Mouse (Mus musculus) left cerebral cortex, postnatal 36 days (tissue): ENCODE measurements around the gene Siglece. TPM values are rescaled to one million over a fixed set of nuclear protein-coding genes. Genes with fewer than 3 reads are reported as not detected.

ENCODE experiments used
- DNase-seq, 2 experiments: peaks; one replicate each; pipeline ENCODE4 v3.0.0; 2021 to 2022; ENCODE audit warnings: low spot score in 2 of 2, mixed read lengths in 1 of 2
- intact Hi-C: fragments of 180-260 bp; cut with DNase I; formaldehyde crosslinking; loops from one replicate; pipeline ENCODE4 v1.15.1; 2025
- total RNA-seq, 2 experiments: library from RNA; stranded (reverse); gene quantifications; 2 replicates each; pipeline ENCODE4 v1.2.3; 2021

Gene Siglece
- total RNA-seq, 2 experiments from 2014 or later, result 1.00 to 1.4 TPM

DNA sequence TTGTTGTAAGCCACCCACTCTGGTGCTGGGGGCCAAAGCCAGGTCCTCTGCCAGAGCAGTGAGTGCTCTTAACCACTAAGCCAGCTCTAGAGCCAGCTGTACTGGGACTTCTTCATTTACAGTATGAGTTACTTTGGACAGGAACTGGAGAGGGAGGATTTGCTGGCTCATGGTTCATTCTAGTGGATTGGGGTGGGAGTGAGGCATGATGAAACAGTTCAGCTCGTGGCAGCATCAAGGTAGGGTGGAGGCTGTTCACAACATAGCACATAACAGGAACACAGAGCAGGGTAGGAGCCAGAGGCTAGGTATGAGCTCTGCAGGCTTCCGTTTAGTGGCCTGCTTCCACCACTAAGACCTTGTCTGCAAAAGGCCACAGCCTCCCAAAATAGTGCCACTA lies 23.8 kb downstream of the Siglece start:
- intact Hi-C loops, result no loop called here
- no peak for DNase-seq

DNA sequence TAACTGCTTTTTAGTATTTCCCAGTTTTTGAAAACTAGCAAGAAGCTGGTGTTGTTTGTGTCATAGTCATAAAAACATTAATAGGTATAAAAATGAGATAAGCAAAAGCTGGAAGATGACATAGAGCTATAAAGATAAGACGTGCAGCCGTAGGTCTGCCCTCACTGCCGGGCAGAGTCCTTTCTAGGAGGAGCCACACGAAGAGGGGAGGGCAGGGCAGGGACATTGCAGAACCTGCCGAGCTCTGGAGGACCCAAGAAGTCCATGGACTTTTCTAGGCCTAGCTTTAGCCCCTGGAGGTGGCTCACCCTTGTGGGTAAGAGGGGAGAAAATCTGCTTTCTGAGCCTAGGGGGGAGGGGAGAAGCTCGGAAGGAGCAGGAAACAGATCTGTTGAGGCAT lies 25.5 kb downstream of the Siglece start, which contains the start of gene Ceacam18:
Gene Ceacam18 (plus strand): TSS at position 208 of the 400 bp plus-strand sequence.
- intact Hi-C loops, result no loop called here
- no peak for DNase-seq

DNA sequence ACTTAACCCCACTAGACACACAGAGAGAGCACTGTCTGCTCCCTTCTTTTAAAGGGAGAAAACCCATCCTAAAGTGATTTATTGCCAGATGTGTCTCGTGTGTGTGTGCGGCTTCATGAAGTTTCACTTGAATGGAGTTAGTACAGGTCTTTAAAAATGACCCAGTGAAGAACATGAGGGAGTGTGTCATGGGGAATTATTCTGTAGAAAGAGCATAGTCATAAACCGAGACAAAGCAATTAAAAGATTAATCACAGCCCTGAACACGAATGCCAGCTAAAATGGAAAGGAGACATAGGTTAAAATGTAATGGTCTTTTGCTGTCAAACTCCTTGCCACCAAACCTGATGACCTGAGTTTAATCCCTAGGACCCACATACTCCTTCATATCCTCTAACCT lies 26.0 kb downstream of the Siglece start:
- intact Hi-C loops, result no loop called here
- DNase-seq, result no peak

DNA sequence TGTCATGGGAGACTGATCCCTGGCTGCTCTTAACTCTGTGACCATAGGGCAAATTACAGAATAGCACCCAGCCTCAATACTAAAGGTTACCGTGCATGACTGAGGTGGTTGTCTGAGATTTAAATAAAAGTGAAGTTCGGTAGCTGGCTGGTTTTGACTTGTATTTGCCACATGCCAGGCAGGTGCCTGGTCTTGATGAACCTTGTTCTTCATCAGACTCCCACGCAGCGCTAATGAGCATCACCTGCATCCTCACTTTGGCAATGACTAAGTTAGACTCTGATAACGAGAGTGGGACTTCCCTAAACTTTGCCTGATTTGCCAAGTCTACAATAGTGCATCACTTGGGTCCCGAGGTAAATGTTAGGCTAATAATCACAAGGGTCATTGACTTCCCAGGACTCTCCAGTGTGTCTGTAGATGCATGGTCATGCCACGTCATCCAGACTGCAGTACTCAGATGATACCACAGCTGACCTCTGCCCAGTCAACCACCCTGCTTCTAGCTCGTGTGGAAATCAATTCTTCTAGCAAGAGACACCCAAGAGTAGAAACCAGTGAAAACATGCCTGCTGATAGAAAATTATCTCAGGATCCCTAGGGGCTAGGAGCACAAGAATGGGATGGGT lies 34.1 kb downstream of the Siglece start:
- intact Hi-C loops, result no loop called here

DNA sequence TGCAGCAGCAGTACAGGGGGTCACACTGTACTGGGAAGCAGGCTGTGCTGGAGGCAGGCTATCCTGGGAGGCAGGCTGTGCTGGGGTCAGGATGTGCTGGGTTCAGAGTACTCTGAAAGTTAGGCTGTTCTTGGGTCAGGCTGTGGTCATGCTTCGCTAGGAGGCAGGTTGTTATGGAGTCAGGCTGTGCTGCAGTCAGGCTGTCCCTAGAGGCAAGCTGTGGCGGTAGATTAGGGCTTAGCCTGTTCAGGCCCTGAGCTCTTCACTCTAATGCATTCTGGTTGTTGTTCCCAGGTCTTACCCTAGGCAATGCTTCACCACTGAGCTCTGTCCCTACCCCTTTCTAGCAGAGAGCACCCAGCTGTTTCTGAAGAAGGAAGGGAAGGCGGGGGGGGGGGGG lies 34.9 kb downstream of the Siglece start:
- DNase-seq, result no peak
- intact Hi-C loops, result no loop called here

More for the DNA sequence above, 34.1 kb downstream of the Siglece start:
- DNase-seq, result no peak

DNA sequence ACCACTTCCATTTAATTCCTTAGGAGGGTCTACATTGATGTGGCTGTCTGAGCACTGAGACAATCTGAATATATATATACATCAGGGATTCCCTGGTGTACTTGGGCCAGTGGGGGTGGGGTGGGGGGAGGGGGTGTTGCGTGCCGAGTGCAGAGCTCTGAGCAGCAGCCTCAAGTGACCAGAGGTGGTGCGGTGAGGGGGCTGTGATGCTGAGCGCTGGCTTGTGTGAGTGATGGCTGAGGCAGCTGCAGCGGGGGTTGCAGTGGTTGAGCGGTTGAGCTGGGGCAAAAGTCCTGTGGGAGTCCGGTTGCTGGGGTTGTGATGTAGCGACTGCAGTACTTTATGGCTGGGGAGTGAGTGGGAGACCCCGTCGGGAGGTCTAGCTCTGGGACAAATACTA lies 36.1 kb downstream of the Siglece start:
- intact Hi-C loops, result no loop called here
- no peak for DNase-seq

DNA sequence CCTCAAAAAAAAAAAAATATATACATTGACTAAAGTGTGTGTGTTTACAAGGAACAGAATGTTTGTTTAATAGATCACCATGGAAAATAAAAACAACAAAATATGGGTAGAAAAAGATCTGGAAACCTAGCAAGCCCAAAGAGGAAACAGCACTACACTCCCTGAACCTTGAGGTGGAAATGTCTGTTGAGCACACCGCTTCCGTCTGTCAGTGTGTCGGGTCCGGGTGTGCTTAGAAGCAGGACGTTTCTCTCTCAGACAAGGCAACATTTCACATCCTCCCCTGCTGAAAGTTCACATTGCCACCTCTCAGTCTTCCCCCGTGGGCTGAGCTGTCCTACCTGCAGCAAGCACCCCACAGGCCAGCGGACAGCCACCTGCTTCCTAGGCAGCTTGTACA lies 37.0 kb downstream of the Siglece start:
- intact Hi-C loops, result no loop called here
- no peak for DNase-seq

DNA sequence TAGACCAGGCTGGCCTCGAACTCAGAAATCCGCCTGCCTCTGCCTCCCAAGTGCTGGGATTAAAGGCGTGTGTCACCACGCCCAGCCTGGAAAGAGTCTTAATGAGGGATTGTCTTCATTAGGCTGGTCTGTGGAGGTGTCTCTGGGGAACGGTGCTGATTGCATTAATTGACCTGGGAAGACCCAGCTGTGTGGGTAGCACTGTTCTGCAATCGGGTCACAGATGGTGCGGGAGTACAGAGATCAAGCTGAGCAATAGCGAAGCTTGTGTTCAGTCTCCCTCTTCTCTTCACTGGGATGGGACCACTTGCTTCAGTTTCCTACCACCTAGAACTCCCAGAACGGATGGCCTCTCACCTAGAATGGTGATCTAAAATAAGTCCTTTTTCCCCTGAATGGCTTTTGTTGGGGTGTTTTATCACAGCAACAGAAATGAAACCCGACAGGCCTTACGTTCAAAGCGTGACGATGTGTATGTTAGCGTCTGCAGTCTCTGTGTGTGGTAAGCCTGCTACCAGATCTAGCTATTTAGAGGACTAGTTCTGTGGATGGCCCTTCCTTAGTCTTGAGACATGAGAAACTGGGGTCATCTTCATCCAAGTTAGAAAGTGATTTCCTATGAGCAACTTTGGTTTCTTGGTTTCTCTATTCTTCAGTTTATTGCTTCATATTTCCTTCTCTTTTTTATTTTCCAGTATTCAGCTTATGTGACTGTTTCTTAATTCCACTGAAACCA lies 46.0 kb downstream of the Siglece start:
- no peak for DNase-seq
- intact Hi-C loops, result no loop called here

DNA sequence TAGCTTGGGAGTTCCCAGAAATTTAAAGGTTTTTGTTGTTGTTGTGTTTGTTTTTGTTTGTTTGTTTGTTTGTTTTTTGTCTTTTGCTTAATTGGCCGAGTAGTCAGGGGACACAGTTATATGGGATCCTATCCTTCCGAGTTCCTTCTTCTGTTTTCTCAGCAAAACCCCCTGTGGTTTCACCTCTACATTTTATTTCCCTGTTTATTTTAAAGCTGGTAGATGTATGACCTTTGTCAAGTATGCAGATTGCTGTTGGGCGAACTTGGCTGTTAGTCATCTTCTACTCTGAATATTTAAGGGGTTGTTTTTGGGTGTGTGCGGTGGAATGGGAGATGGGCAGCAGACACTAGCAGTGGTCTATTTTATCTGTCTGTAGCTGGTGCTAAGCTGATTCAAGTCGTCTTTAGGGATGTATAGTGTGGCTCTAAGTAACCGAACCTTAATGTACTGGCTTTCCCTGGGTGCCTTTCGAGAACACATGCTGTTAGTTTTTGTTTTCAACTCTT lies 51.6 kb downstream of the Siglece start:
- intact Hi-C loops, result no loop called here
- DNase-seq, result no peak

DNA sequence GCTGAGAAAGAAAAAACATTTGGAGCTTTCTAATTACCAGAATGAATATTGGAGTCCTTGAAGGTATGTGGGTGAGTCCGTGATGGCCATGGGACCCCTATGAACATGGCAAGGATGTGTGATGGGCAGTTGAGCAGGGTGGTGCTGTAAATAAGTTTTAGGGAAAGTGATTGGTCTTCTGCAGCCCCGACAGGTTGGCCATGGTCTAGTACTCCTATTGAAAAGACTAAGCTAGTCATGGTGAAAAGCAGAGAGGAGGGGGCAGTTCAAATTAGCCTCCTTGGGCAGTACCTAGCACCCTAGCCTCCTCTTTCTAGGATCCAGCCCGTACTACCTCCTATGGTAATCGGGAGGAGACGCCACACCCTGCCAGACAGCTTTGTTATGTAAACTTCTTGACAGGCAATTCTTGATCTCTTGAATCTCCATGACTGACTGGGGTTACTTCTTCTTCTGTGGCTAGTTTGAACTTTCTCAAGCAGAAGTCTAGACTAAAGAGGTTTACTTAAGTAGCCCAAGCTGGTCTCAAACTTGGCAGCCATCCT lies 52.1 kb downstream of the Siglece start:
- no peak for DNase-seq
- intact Hi-C loops, result no loop called here

DNA sequence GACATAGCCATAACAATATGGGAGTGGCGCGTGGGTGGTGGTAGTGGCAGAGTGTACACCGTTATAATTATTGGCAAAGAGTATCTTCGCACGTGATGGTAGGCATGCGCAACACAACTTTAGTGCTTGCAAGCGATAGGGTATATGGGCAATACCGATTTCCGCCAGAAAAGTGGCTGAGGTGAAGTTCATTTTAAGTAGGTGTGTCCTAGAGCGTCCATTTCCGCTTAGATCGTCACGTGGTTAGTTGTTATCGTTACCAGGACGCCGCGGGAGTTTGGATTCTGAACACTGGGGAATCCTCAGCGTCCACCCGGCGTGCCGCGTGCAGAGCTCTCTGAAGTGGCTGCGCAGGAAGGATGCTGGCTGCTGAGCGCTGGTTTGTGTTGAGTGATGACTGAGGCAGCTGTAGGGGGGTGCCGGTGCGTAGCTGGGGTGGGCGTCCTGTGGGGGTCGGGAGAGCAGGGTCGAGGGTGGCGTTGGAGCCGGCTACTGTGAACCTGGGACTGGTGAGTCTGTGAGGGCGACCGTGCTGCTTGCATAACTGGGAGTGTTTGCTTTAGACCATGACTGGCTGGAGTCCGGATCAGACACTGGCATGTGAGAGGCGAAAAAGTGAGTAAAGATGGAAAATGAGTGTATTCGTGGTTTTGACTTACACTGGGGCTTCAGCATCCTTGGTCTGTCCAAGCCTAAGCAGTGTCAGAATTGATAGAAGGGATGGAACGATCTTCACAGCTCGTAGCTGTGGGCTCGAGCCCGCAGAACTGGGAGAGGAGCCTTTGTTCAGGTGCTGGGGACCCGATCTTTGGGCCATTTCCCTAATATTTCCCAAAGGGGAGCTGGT lies 52.8 kb downstream of the Siglece start, which contains the start of gene Zfp819:
Gene Zfp819 (plus strand): TSS at position 274 of the 847 bp plus-strand sequence.
- DNase-seq, result peak; percentile 55 to 67
- intact Hi-C loops, result no loop called here

DNA sequence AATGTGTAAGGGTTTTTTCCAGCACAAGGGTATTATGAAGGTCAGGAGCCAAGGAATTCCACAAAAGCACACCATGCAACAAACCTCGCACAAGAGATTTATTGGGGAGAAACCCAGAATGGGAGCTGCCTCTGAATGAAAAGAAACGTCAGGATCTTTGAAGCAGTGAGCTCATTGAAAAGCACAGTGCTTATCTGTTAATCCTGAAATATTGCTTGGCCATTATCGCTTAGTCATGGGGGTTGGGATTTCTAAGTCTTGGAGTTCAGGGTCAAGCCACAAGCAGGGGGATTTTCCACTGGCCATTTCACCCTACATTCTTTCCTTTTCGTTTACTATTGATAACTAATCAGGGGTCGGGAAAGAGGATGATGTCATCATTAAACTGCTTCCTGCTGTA lies 58.1 kb downstream of the Siglece start:
- no peak for DNase-seq
- intact Hi-C loops, result no loop called here

Other genes with a start within 250 kb of the Siglece start
- not detected for gene Lim2, start 232.5 kb downstream of the Siglece start, total RNA-seq
- gene Nkg7, start 223.1 kb downstream of the Siglece start, total RNA-seq, result not detected
- gene Cldnd2, start 219.4 kb downstream of the Siglece start, total RNA-seq, result not detected
- 10 to 100 TPM; 50.8 to 60.6 TPM for gene Etfb, start 216.1 kb downstream of the Siglece start, total RNA-seq
- gene Gm45233, start 216.0 kb downstream of the Siglece start, total RNA-seq, result 1 to 10 TPM in 1 of 2 experiments, not detected in 1; 1.7 TPM
- 1 to 10 TPM; 2.2 to 2.6 TPM for gene Vsig10l, start 197.0 kb downstream of the Siglece start, total RNA-seq
- 10 to 100 TPM; 27.3 to 28.1 TPM for gene Iglon5, start 170.1 kb downstream of the Siglece start, total RNA-seq
- gene 4931406B18Rik, start 154.2 kb downstream of the Siglece start, total RNA-seq, result not detected
- 1 to 10 TPM; 3.1 to 3.8 TPM for gene Cd33, start 115.7 kb downstream of the Siglece start, total RNA-seq
- gene Zfp658, start 97.9 kb downstream of the Siglece start, total RNA-seq, result 1 to 10 TPM; 4.0 to 4.6 TPM
- gene Zfp719, start 80.6 kb downstream of the Siglece start, total RNA-seq, result 10 to 100 TPM; 18.7 to 19.1 TPM
- gene Zfp819, start 53.0 kb downstream of the Siglece start, total RNA-seq, result under 1 TPM in 1 of 2 experiments, not detected in 1; 0.43 TPM
- not detected for gene Ceacam18, start 25.5 kb downstream of the Siglece start, total RNA-seq
- 1 to 10 TPM; 8.3 to 8.7 TPM for gene Ctu1, start 11.9 kb upstream of the Siglece start, total RNA-seq
- gene Klk14, start 30.3 kb upstream of the Siglece start, total RNA-seq, result not detected
- not detected for gene Klk13, start 52.4 kb upstream of the Siglece start, total RNA-seq
- not detected for gene Klk12, start 108.7 kb upstream of the Siglece start, total RNA-seq
- gene Klk11, start 114.4 kb upstream of the Siglece start, total RNA-seq, result not detected
- gene Klk10, start 120.9 kb upstream of the Siglece start, total RNA-seq, result not detected
- gene Klk9, start 131.7 kb upstream of the Siglece start, total RNA-seq, result not detected
- 1 to 10 TPM; 1.3 to 3.6 TPM for gene Klk8, start 137.4 kb upstream of the Siglece start, total RNA-seq
- gene Klk7, start 151.1 kb upstream of the Siglece start, total RNA-seq, result not detected
- gene Klk6, start 164.3 kb upstream of the Siglece start, total RNA-seq, result 1 to 10 TPM; 1.0 to 1.8 TPM
- not detected for gene Klk5, start 181.8 kb upstream of the Siglece start, total RNA-seq
- gene Klk4, start 221.0 kb upstream of the Siglece start, total RNA-seq, result not detected